Mouse (Mus musculus) MEL (cell line): ENCODE results near the gene Frmd4a. TPM values are rescaled to one million over a fixed set of nuclear protein-coding genes. Genes with fewer than 3 reads are reported as not detected.

ENCODE experiments used
- DNase-seq: peaks from one replicate; pipeline ENCODE4 v3.0.0; 2011; ENCODE audit warnings: low read depth, low spot score
- H3K27ac ChIP-seq: 2 replicates; pipeline ENCODE4 v1.5.1; 2012; ENCODE audit warnings: low read depth, mild to moderate bottlenecking, control low read depth, low read length, moderate library complexity; ENCODE audit not compliant: control insufficient read depth
- H3K27me3 ChIP-seq, 2 experiments: fragments of 150-350 bp in 1 of 2; sonication (generic) in 1 of 2; 2 replicates each; pipeline ENCODE4 v1.6.1; 2012; ENCODE audit warnings: low read length in 2 of 2, mild to moderate bottlenecking in 2 of 2, improper control_type of control experiment in 1 of 2, moderate library complexity in 1 of 2; ENCODE audit not compliant: insufficient read depth in 2 of 2, control insufficient read depth in 1 of 2
- H3K36me3 ChIP-seq, 2 experiments: 2 replicates each; pipeline ENCODE4 v1.6.1; 2012 to 2014; ENCODE audit warnings: low read length in 2 of 2, improper control_type of control experiment in 1 of 2, inconsistent platforms in 1 of 2, mild to moderate bottlenecking in 1 of 2; ENCODE audit not compliant: insufficient read depth in 2 of 2, control insufficient read depth in 1 of 2
- H3K4me1 ChIP-seq, 2 experiments: fragments of 150-350 bp in 1 of 2; sonication (generic) in 1 of 2; 2 replicates each; pipeline ENCODE4 v1.6.1; 2012; ENCODE audit warnings: low read length in 2 of 2, improper control_type of control experiment in 1 of 2, mild to moderate bottlenecking in 1 of 2; ENCODE audit not compliant: insufficient read depth in 2 of 2, control insufficient read depth in 1 of 2
- H3K4me3 ChIP-seq, 2 experiments: fragments of 150-350 bp in 1 of 2; sonication (generic) in 1 of 2; 2 replicates each; pipeline ENCODE4 v1.5.1; 2012; ENCODE audit warnings: low read depth in 2 of 2, low read length in 2 of 2, mild to moderate bottlenecking in 2 of 2, moderate library complexity in 2 of 2, control low read depth in 1 of 2, improper control_type of control experiment in 1 of 2; ENCODE audit not compliant: control insufficient read depth in 1 of 2, insufficient read depth in 1 of 2
- H3K79me2 ChIP-seq: 2 replicates; pipeline ENCODE4 v1.6.1; 2012; ENCODE audit warnings: mild to moderate bottlenecking, low read length, moderate library complexity; ENCODE audit not compliant: control insufficient read depth, poor library complexity, insufficient read depth
- H3K9ac ChIP-seq: 2 replicates; pipeline ENCODE4 v1.6.1; 2012; ENCODE audit warnings: low read depth, mild to moderate bottlenecking, control low read depth, low read length, moderate library complexity; ENCODE audit not compliant: control insufficient read depth, poor library complexity, severe bottlenecking
- H3K9me3 ChIP-seq: fragments of 150-350 bp; sonication (generic); replicated peaks from 2 replicates; pipeline ENCODE4 v1.6.1; 2012; ENCODE audit warnings: mild to moderate bottlenecking, low read length, improper control_type of control experiment, moderate library complexity; ENCODE audit not compliant: insufficient read depth
- BHLHE40 ChIP-seq: IDR thresholded peaks from 2 replicates; pipeline ENCODE4 v1.6.1; 2012; ENCODE audit warnings: low read depth, mild to moderate bottlenecking, inconsistent platforms, low read length, improper control_type of control experiment, borderline replicate concordance
- CHD2 ChIP-seq: IDR thresholded peaks from 2 replicates; pipeline ENCODE4 v1.6.1; 2011; ENCODE audit warnings: low read length, improper control_type of control experiment
- ELF1 ChIP-seq: IDR thresholded peaks from 2 replicates; pipeline ENCODE4 v1.6.1; 2014; ENCODE audit warnings: low read depth, mild to moderate bottlenecking, inconsistent platforms, low read length, improper control_type of control experiment, moderate library complexity
- EP300 ChIP-seq, 2 experiments: IDR thresholded peaks; 2 replicates each; pipeline ENCODE4 v1.6.1; 2011; ENCODE audit warnings: improper control_type of control experiment in 2 of 2, low read length in 2 of 2, low read depth in 1 of 2, mild to moderate bottlenecking in 1 of 2
- GABPA ChIP-seq: IDR thresholded peaks from 2 replicates; pipeline ENCODE4 v1.6.1; 2012; ENCODE audit warnings: low read depth, mild to moderate bottlenecking, inconsistent platforms, low read length, improper control_type of control experiment, moderate library complexity
- JUND ChIP-seq: IDR thresholded peaks from 2 replicates; pipeline ENCODE4 v1.6.1; 2011; ENCODE audit warnings: low read depth, mild to moderate bottlenecking, improper control_type of control experiment, low read length
- KAT2A ChIP-seq: conservative IDR thresholded peaks from 2 replicates; pipeline ENCODE4 v1.6.1; 2012; ENCODE audit warnings: low read depth, low read length, improper control_type of control experiment, inconsistent platforms
- MAX ChIP-seq: IDR thresholded peaks from 2 replicates; pipeline ENCODE4 v1.6.1; 2011; ENCODE audit warnings: low read length, improper control_type of control experiment
- MXI1 ChIP-seq: IDR thresholded peaks from 2 replicates; pipeline ENCODE4 v1.6.1; 2011; ENCODE audit warnings: mild to moderate bottlenecking, low read depth, low read length, improper control_type of control experiment
- MYB ChIP-seq: IDR thresholded peaks from 2 replicates; pipeline ENCODE4 v1.6.1; 2011; ENCODE audit warnings: mild to moderate bottlenecking, low read depth, low read length, improper control_type of control experiment
- MYC ChIP-seq: IDR thresholded peaks from 2 replicates; pipeline ENCODE4 v1.6.1; 2011; ENCODE audit warnings: low read depth, mild to moderate bottlenecking, low read length, improper control_type of control experiment, moderate library complexity
- SMC3 ChIP-seq: IDR thresholded peaks from 2 replicates; pipeline ENCODE4 v1.6.1; 2011; ENCODE audit warnings: low read depth, low read length, improper control_type of control experiment
- TBP ChIP-seq: IDR thresholded peaks from 2 replicates; pipeline ENCODE4 v1.8.0; 2011; ENCODE audit warnings: low read depth, low read length, improper control_type of control experiment
- USF1 ChIP-seq: IDR thresholded peaks from 2 replicates; pipeline ENCODE4 v1.6.1; 2014; ENCODE audit warnings: low read depth, mild to moderate bottlenecking, inconsistent platforms, low read length, improper control_type of control experiment, moderate library complexity
- USF2 ChIP-seq, 2 experiments: IDR thresholded peaks; 2 replicates each; pipeline ENCODE4 v1.6.1; 2011 to 2012; ENCODE audit warnings: improper control_type of control experiment in 2 of 2, low read length in 2 of 2, borderline replicate concordance in 1 of 2, inconsistent platforms in 1 of 2, low read depth in 1 of 2, mild to moderate bottlenecking in 1 of 2; ENCODE audit not compliant: insufficient read depth in 1 of 2
- ZKSCAN1 ChIP-seq: IDR thresholded peaks from 2 replicates; pipeline ENCODE4 v1.6.1; 2012; ENCODE audit warnings: low read depth, mild to moderate bottlenecking, inconsistent platforms, low read length, improper control_type of control experiment, moderate library complexity
- polyA plus RNA-seq, 2 experiments: library from polyadenylated mRNA; stranded (reverse) in 1 of 2; unstranded in 1 of 2; fragments of >175 nt in 1 of 2; fragments of >200 nt in 1 of 2; gene quantifications; 2 replicates each; pipeline versions ENCODE4 v1.2.1 to v1.2.4; 2012; ENCODE audit warnings: low replicate concordance in 2 of 2, low read depth in 1 of 2; ENCODE audit not compliant: insufficient read length in 2 of 2, insufficient read depth in 1 of 2, missing spikeins in 1 of 2
- total RNA-seq: library from RNA; depleted of rRNA; stranded (reverse); fragments of 300-350 nt; gene quantifications from 2 replicates; pipeline ENCODE4 v1.2.3, GENCODE M21; 2012

Gene Frmd4a
- total and polyA plus RNA-seq, 3 experiments = 6.4 to 14.4 TPM; not detected in 1

DNA sequence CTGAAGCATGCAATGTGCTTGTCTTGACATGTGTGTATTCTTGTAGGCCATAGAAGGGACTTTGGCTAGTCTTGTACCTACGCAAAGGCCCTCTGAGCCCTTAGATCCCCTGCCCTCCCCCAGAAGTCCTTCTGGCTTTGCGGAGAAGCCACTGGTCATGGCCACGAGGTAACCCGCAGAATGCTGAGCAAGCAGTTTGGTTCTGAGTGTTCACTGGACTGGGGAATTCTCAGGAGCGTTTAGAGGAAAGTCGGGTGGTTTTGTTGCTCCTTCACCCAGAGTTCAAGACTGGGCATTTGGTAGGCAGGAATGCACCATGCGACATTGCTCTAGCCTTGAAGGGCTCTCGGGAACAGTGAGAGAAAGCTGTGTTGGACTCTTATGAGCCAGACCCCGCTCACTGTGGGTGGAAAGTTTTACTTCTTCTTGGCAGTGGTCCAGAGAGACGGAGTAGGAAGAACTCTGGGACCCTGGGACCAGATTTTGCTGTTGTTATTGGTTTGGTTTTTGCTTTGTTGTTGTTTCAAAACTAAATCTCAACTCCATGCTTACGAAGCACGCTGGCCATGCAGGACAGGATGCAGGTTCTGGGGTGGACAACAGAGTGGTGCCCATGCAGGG lies 432.5 kb downstream of the Frmd4a start:
- H3K4me1 ChIP-seq = no peaks in the 10 kb centered on the region
- no peaks in the 10 kb centered on the region for H3K36me3 ChIP-seq
- no peaks in the 10 kb centered on the region for H3K79me2 ChIP-seq
- no peak for DNase-seq
- no peaks in the 10 kb centered on the region for H3K9me3 ChIP-seq
- TF ChIP-seq MXI1 (no peak), KAT2A (no peak), ZKSCAN1 (no peak)
- H3K27ac ChIP-seq = no peak overlapping the region
- H3K4me3 ChIP-seq = no peak overlapping the region
- H3K27me3 ChIP-seq = peaks cover 0 to 1% of the 10 kb centered on the region in 2 experiments; a peak in 1 of 4 replicates
- H3K9ac ChIP-seq = no peak overlapping the region

DNA sequence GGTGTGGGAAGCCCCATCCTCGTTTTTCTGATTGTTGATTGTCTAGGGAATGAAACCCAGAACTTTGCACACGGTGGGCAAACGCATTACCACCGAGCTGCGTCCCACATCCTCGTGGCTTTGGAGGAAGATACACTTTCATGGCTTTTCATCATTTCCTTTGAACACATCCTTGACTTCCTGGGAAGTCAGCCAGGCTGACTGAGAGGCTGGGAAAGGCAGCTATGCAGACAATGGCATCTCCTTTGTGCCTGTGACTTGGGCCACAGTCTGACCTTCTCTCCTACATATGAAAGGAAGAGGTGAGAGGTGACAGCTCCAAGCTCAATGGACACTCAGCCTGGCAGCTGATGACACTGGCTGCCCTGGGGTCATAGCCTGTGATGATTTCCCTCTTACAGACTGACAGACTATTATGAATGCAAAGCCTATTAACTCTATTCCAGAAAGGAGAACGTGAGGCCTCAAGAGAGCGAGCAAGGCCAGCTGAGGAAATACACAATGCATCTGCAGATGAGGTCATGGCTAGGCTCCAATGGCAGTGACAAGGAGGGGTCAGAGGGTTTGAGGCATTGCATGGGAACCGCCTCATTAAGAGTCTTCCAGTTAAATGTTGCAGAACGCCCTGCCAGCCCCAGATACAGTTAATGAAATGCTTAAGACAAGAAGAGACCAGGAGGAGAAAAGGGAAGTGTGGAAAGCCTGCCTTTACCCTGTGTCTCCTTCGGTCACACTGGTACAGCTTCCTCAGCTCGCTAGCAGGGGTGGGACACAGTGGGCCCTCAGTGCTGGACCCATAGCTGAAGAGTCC lies 435.3 kb downstream of the Frmd4a start:
- H3K27ac ChIP-seq = no peak overlapping the region
- no peaks in the 10 kb centered on the region for H3K9me3 ChIP-seq
- H3K4me3 ChIP-seq = no peak overlapping the region
- H3K9ac ChIP-seq = no peak overlapping the region
- no peaks in the 10 kb centered on the region for H3K4me1 ChIP-seq
- no peak for TF ChIP-seq JUND
- no peak for TF ChIP-seq USF1
- no peak for TF ChIP-seq EP300 (IDR thresholded peaks at IDR 0.05; ENCODE audit: low read depth in 1 of 2, low read length in 2 of 2)
- TF ChIP-seq MYC = no peak
- TF ChIP-seq ELF1 = no peak
- no peak for TF ChIP-seq SMC3
- TF ChIP-seq MAX = no peak
- no peak for TF ChIP-seq MYB
- TF ChIP-seq TBP = no peak
- no peak for TF ChIP-seq BHLHE40
- no peak for TF ChIP-seq CHD2
- no peak for TF ChIP-seq USF2 (IDR thresholded peaks at IDR 0.05; ENCODE audit: borderline replicate concordance in 1 of 2, insufficient read depth in 1 of 2, low read depth in 1 of 2, low read length in 2 of 2)
- TF ChIP-seq GABPA = no peak
- TF ChIP-seq, all 39 proteins: peak for 0
- Histone ChIP-seq H3K36me3 (no peaks in the 10 kb centered on the region), H3K79me2 (no peaks in the 10 kb centered on the region), H3K27me3 (peaks cover 0 to 1% of the 10 kb centered on the region in 2 experiments; a peak in 3 of 4 replicates)
- DNase-seq = no peak
